Mouse (Mus musculus) liver, embryonic 15.5 days (tissue): ENCODE measurements around the gene Fubp3. TPM values are rescaled to one million over a fixed set of nuclear protein-coding genes. Genes with fewer than 3 reads are reported as not detected.
A peak's percentile ranks its signal among the peaks of the same experiment; 100 is the strongest.
"Not testable (repeated sequence)": the region's sequence is repeated elsewhere in the genome, so short reads cannot be mapped to it uniquely, and the experiment has no call there.

ENCODE experiments used
- ATAC-seq: fragments of 200-750 bp; cut with Nextera tagmentation; 2 replicates; pipeline ENCODE4 v1.8.0; 2017; ENCODE audit warnings: moderate number of reproducible peaks, mild to moderate bottlenecking, moderate library complexity; ENCODE audit not compliant: insufficient read depth
- H3K27ac ChIP-seq: fragments of 300-500 bp; sonication (generic); replicated peaks from 2 replicates; pipeline ENCODE4 v1.5.1; 2015; ENCODE audit warnings: mild to moderate bottlenecking, inconsistent platforms
- H3K27me3 ChIP-seq: fragments of 300-500 bp; sonication (generic); 2 replicates; pipeline ENCODE4 v1.6.1; 2015; ENCODE audit warnings: mild to moderate bottlenecking, inconsistent platforms
- H3K36me3 ChIP-seq: fragments of 300-500 bp; sonication (generic); replicated peaks from 2 replicates; pipeline ENCODE4 v1.6.1; 2015; ENCODE audit warnings: moderate library complexity, mild to moderate bottlenecking, inconsistent platforms
- H3K4me1 ChIP-seq: fragments of 300-500 bp; sonication (generic); replicated peaks from 2 replicates; pipeline ENCODE4 v1.6.1; 2015; ENCODE audit warnings: inconsistent platforms
- H3K4me2 ChIP-seq: fragments of 300-500 bp; sonication (generic); 2 replicates; pipeline ENCODE4 v1.6.1; 2015; ENCODE audit warnings: moderate library complexity, mild to moderate bottlenecking, inconsistent platforms
- H3K4me3 ChIP-seq: fragments of 300-500 bp; sonication (generic); replicated peaks from 2 replicates; pipeline ENCODE4 v1.5.1; 2015; ENCODE audit warnings: mild to moderate bottlenecking, inconsistent platforms
- H3K9ac ChIP-seq: fragments of 300-500 bp; sonication (generic); 2 replicates; pipeline ENCODE4 v1.6.1; 2015; ENCODE audit warnings: moderate library complexity, mild to moderate bottlenecking, inconsistent platforms
- H3K9me3 ChIP-seq: fragments of 300-500 bp; sonication (generic); replicated peaks from 2 replicates; pipeline ENCODE4 v1.6.1; 2016; ENCODE audit warnings: inconsistent platforms
- WGBS: fragments of 180-500 bp; shearing (Covaris S2); methylation state at CpG from one replicate; pipeline ENCODE4 v1.1.7; 2015; ENCODE audit warnings: mixed read lengths; ENCODE audit not compliant: insufficient replicate concordance; 5-methylcytosine and 5-hydroxymethylcytosine counted together
- polyA plus RNA-seq: library from polyadenylated mRNA; unstranded; fragments of >200 nt; fragmentation: Nextera tagmentation; extraction: Ambion mirVana; gene quantifications from 2 replicates; pipeline ENCODE4 v1.2.1, GENCODE M21; 2015

Gene Fubp3
- polyA plus RNA-seq: 15.4 and 20.6 TPM in 2 replicates

DNA sequence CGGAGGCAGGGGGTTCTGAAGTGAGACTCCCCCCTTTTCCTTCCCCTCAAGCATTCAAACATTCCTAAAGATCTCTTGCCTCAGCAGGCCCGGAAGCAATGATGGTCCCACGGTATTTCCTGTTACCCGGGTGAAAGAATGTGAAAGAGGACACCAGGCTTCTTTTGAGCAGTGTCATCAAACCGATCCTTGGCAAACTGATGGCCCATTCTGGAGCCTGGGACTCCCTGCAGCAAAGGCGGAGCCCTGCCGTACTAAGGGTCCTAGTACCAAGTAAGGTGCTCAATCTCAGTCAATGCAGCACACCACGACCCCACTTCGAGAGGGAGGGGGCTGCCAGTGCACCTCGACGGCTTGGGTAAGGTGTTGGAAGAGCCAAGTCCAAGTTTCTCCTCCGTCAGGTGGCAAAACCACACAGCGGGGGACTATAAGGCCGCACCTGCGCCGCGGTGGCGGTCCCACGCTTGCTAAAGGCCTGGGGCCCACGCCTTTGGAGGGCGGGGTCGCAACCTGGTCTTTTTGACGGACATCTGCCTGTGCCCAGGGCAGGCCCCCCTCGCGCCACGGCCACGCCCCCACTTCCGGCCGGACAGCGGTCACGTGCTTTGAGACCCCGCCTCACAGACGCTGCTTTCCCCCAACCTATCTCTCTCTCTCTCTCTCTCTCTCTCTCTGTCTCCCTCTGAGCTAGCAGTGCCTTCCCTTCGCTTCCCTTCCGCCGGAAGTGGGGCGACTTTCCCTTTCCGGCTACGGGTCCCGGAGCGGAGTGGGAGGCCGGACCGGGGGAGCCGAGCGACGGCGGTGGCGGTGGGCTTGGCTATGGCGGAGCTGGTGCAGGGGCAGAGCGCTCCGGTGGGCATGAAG lies at the start of gene Fubp3:
Gene Fubp3 (plus strand): TSS at position 601 of the 864 bp plus-strand sequence.
- peaks cover 27% of the 10 kb centered on the region for H3K4me1 ChIP-seq
- H3K4me2 ChIP-seq: peak within 1 kb of the TSS; percentile 87
- ATAC-seq: peak; percentile 87
- H3K9me3 ChIP-seq: no peaks in the 10 kb centered on the region
- H3K27me3 ChIP-seq: no peaks in the 10 kb centered on the region
- 0 out of 2 replicates have a peak, but pooled peaks cover 8% of the 10 kb centered on the region for H3K36me3 ChIP-seq
- peak within 1 kb of the TSS; percentile 91 for H3K4me3 ChIP-seq
- H3K27ac ChIP-seq: peak within 1 kb of the TSS; percentile 77
- peak within 1 kb of the TSS; percentile 81 for H3K9ac ChIP-seq
- 2% methylated on average over 51 of the region's 51 CpGs for WGBS

DNA sequence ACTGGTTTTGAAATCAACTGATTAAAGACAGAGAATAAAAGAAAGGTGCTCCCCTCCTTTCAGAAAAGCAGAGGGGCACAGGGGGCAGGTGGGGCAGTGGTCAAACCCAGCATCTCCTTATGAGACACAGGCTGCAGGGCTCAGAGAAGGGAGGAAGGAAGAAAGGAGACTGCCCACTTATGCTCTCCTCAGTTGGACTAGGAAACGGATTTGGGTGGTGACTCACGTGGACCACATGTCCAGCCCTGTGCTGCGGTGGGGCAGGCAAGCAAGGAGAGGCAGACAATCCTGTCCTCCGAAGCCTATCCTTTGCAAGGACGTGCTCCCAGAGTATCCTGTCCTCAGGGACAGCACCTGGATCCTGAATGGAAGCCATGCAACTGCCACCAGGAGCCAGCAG lies 47.8 kb upstream of the Fubp3 start:
- Histone ChIP-seq H3K27me3 (no peaks in the 10 kb centered on the region), H3K4me1 (no peaks in the 10 kb centered on the region), H3K27ac (no peak overlapping the region), H3K4me2 (no peak overlapping the region), H3K9me3 (no peaks in the 10 kb centered on the region), H3K9ac (no peak overlapping the region), H3K36me3 (no peaks in the 10 kb centered on the region), H3K4me3 (no peak overlapping the region)
- 38% methylated on average over 5 of the region's 5 CpGs for WGBS
- no peak for ATAC-seq

DNA sequence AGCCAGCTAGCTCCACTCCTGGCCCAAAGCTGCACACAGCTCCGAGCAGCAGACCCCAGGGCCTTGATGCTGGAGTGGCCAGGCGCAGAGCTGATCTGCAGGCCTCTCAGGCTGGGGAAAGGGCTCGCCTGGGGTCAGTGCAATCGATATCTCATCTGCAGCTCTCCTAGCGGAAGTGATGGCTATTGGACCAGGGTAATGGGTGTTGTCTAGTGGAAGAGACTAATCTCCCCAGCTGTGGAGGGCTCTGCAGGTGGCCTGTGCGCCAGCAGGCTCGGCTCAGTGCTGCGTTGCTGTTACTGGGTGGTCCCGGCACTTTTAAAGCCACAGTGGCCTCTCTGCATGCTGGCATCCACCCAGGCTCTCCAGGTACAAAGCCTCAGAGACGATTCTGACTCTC lies 46.7 kb upstream of the Fubp3 start:
- no peak overlapping the region for H3K9ac ChIP-seq
- no peaks in the 10 kb centered on the region for H3K36me3 ChIP-seq
- H3K4me2 ChIP-seq: no peak overlapping the region
- no peak overlapping the region for H3K27ac ChIP-seq
- 43% methylated on average over 10 of the region's 10 CpGs for WGBS
- no peaks in the 10 kb centered on the region for H3K4me1 ChIP-seq
- no peaks in the 10 kb centered on the region for H3K9me3 ChIP-seq
- no peaks in the 10 kb centered on the region for H3K27me3 ChIP-seq
- H3K4me3 ChIP-seq: no peak overlapping the region
- no peak for ATAC-seq

DNA sequence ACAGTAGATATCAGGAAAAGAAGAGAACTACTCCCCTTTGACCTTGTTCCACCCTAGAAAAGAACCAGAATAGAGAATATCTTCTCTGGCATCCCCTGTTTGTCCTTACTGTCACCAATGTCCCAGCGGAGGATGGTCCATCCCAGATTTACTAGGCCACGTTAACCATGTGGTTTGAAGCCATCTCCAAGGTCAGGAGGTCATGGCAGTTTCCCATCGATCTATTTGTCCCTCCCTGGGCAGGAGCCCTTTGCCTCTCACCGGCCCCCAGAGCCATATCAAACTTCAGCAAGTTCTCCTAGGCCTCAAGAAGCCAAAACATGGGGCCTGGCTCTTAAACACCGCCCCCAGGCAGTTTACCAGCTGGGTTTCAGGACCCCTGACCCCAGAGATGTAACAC lies 42.2 kb upstream of the Fubp3 start:
- H3K36me3 ChIP-seq: no peaks in the 10 kb centered on the region
- no peaks in the 10 kb centered on the region for H3K4me1 ChIP-seq
- no peaks in the 10 kb centered on the region for H3K9me3 ChIP-seq
- no peaks in the 10 kb centered on the region for H3K27me3 ChIP-seq
- no peak overlapping the region for H3K27ac ChIP-seq
- no peak overlapping the region for H3K4me2 ChIP-seq
- no peak overlapping the region for H3K4me3 ChIP-seq
- 48% methylated on average over 5 of the region's 5 CpGs for WGBS
- no peak overlapping the region for H3K9ac ChIP-seq
- peak; percentile 73 for ATAC-seq

- Histone ChIP-seq H3K4me3 (no peak overlapping the region), H3K9ac (no peak overlapping the region), H3K4me2 (no peak overlapping the region), H3K4me1 (no peaks in the 10 kb centered on the region), H3K27ac (no peak overlapping the region), H3K27me3 (no peaks in the 10 kb centered on the region), H3K9me3 (no peaks in the 10 kb centered on the region), H3K36me3 (no peaks in the 10 kb centered on the region)
- 62% methylated on average over 5 of the region's 5 CpGs for WGBS
- no peak for ATAC-seq
Observed at GRCm38 (mm10) chr2:31537054-31537453, 35.4 kb upstream of the Fubp3 start.

DNA sequence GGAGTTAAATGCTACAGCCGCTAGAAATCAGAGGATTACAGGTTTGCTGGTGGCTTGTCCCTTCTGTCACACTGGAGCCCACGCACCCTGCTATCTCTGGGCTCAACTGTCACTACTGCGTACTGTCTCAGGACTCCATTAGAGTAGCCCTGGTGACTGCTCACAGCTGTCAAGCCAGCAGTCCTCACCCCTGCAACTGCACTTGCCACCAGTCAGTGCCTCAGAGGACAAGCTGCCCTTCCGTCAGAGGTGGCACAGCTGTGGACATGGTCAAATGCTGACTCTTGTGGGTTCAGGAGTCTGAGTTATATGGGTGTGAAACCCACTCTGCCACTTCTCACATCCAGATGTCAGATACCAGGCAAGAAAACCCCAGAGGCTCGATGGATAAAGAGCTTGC lies 33.7 kb upstream of the Fubp3 start:
- 48% methylated on average over 5 of the region's 5 CpGs for WGBS
- Histone ChIP-seq H3K36me3 (no peaks in the 10 kb centered on the region), H3K27me3 (no peaks in the 10 kb centered on the region), H3K9ac (no peak overlapping the region), H3K4me1 (no peaks in the 10 kb centered on the region), H3K27ac (no peak overlapping the region), H3K9me3 (no peaks in the 10 kb centered on the region), H3K4me3 (no peak overlapping the region), H3K4me2 (no peak overlapping the region)
- no peak for ATAC-seq

DNA sequence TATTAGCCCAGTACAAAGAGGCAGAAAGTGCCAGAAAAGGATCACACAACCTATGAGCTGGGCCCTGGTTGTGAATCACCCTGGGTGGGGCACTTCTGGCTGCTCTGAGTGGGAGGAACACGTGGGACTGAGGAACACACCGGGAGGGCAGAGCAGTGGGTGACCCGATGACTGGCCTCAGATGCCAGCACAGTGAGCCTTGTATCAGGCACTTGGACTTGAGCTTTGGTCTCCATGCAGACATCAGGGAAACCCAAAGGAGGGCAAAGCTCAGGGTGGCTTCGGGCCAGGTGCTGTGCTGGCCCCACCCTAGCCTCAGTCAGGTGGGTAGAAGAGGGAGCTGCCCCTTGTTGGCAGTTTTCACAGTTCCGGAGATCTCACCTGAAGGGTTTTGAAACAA lies 30.9 kb upstream of the Fubp3 start:
- H3K4me2 ChIP-seq: no peak overlapping the region
- H3K36me3 ChIP-seq: no peaks in the 10 kb centered on the region
- H3K4me1 ChIP-seq: no peaks in the 10 kb centered on the region
- H3K4me3 ChIP-seq: no peak overlapping the region
- H3K27me3 ChIP-seq: no peaks in the 10 kb centered on the region
- 78% methylated on average over 5 of the region's 5 CpGs for WGBS
- no peak for ATAC-seq
- H3K9me3 ChIP-seq: no peaks in the 10 kb centered on the region
- H3K9ac ChIP-seq: no peak overlapping the region
- H3K27ac ChIP-seq: no peak overlapping the region

DNA sequence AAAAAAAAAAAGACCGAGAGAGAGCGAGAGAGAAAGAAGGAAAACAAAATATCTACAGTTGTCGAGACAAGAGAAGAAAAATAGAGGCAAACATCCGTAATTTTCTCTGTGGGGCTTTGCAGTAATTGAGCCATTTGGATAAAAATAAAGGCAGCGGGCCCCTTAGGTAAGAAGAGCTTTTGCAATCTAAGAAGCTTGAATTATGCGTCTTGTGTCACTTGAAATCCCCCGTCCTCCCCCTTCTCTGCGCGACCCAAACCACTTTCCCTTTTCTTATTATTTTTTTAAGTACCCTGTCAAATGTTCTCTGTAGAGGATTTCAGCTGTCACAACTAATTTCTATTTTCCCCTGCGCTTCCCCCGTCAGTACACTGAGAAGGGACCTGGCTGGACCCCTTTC lies 24.7 kb upstream of the Fubp3 start:
- no peak for ATAC-seq
- WGBS: 60% methylated on average over 11 of the region's 11 CpGs

GRCm38 (mm10) chr2:31550503-31550902 lies 21.9 kb upstream of the Fubp3 start:
- no peak overlapping the region for H3K9ac ChIP-seq
- no peak overlapping the region for H3K27ac ChIP-seq
- no peaks in the 10 kb centered on the region for H3K9me3 ChIP-seq
- ATAC-seq: no peak
- WGBS: 50% methylated on average over 3 of the region's 3 CpGs
- H3K4me1 ChIP-seq: no peaks in the 10 kb centered on the region
- no peak overlapping the region for H3K4me2 ChIP-seq
- no peaks in the 10 kb centered on the region for H3K36me3 ChIP-seq
- no peak overlapping the region for H3K4me3 ChIP-seq
- no peaks in the 10 kb centered on the region for H3K27me3 ChIP-seq

More for the DNA sequence above, 24.7 kb upstream of the Fubp3 start:
- H3K4me1 ChIP-seq: no peaks in the 10 kb centered on the region
- H3K27ac ChIP-seq: no peak overlapping the region
- no peaks in the 10 kb centered on the region for H3K27me3 ChIP-seq
- no peak overlapping the region for H3K9ac ChIP-seq
- no peaks in the 10 kb centered on the region for H3K9me3 ChIP-seq
- no peak overlapping the region for H3K4me2 ChIP-seq
- no peaks in the 10 kb centered on the region for H3K36me3 ChIP-seq
- H3K4me3 ChIP-seq: no peak overlapping the region

DNA sequence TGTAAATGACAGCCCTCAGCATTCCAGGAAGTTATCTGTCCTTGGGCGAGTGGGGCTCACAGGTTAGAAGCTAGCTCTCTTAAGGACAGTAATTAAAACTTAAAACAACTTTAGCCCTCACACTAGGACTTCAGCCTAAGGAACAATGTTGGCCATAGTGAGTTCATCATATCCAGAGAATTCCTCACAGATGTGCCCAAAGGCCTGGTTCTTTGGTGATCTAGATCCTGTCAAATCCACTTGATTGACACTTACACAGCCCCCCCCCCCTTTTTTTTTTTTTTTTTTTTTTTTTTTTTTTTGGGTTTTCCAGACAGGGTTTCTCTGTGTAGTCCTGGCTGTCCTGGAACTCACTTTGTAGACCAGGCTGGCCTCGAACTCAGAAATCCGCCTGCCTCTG lies 21.1 kb upstream of the Fubp3 start:
- not testable (repeated sequence) for H3K9me3 ChIP-seq, H3K36me3 ChIP-seq, H3K4me2 ChIP-seq, H3K27ac ChIP-seq, H3K9ac ChIP-seq, H3K4me3 ChIP-seq, H3K27me3 ChIP-seq, H3K4me1 ChIP-seq, ATAC-seq
- WGBS: 79% methylated on average over 3 of the region's 3 CpGs

DNA sequence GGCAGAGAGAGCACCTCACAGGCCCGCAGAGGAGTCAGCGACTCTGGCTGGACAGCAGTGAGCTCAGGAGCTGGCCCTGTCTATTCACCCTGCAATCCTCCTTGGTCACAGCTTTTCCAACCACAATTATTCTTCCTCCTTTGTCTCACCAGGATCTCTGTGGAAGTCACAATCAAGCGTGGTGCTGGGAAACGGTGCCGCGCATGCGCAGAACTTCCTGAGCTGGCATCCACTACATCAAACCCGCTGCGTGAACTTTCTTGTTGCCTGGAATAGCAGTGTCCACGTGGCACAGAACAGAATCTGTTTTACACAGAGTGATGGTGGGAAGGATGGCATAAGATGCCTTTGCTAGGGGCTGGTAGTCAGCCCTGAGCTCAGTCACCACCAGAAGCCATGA lies 20.5 kb upstream of the Fubp3 start:
- 74% methylated on average over 10 of the region's 10 CpGs for WGBS
- H3K36me3 ChIP-seq: no peaks in the 10 kb centered on the region
- H3K27ac ChIP-seq: no peak overlapping the region
- H3K4me3 ChIP-seq: no peak overlapping the region
- no peak overlapping the region for H3K9ac ChIP-seq
- H3K9me3 ChIP-seq: no peaks in the 10 kb centered on the region
- H3K4me1 ChIP-seq: no peaks in the 10 kb centered on the region
- H3K4me2 ChIP-seq: no peak overlapping the region
- H3K27me3 ChIP-seq: no peaks in the 10 kb centered on the region
- ATAC-seq: no peak

- ATAC-seq: no peak
- 56% methylated on average over 5 of the region's 5 CpGs for WGBS
- Histone ChIP-seq H3K27me3 (no peaks in the 10 kb centered on the region), H3K4me3 (no peak overlapping the region), H3K9me3 (no peaks in the 10 kb centered on the region), H3K9ac (no peak overlapping the region), H3K4me2 (no peak overlapping the region), H3K36me3 (no peaks in the 10 kb centered on the region), H3K27ac (no peak overlapping the region), H3K4me1 (no peaks in the 10 kb centered on the region)
Observed at GRCm38 (mm10) chr2:31554619-31555018, 17.8 kb upstream of the Fubp3 start.
